1 mouse cellular context compared by ENCODE assay signal in the genomic region with DNA sequence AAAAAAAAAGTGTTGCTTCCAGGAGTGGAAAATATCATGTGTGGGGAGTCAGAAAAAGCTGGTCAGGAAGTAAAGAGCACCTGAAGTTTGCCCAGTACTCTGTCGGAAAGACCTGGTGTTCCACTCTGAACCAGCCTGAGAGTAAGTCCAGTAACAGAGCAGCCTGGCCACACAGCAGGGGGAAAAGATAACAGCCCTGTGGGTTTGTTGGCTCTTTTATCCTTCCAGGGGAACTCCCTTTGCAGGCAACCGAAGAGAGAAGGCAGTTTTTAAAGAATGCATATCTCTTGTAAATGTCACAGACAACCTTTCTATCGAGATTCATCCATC.
TF ChIP-seq lines count a peak whose summit lies in the region.

No protein-coding gene starts in this region.

TF ChIP-seq in MEL, 35 proteins besides CTCF, POLR2A, EP300 and RAD21 (continued from another document):
- TF ChIP-seq CHD1 (IDR thresholded peaks at IDR 0.05; ENCODE audit: low read depth, low read length) (0 out of 2 replicates have a peak, but pooled peaks have one; percentile 70), GATA1 (IDR thresholded peaks at IDR 0.05; ENCODE audit: low read depth, low read length) (peak; percentile 90), TBP (IDR thresholded peaks at IDR 0.05; ENCODE audit: low read depth, low read length) (peak; percentile 91)
